Mouse (Mus musculus) left cerebral cortex, adult 18-20 months (tissue): ENCODE results near the gene Tmeff1. TPM values are rescaled to one million over a fixed set of nuclear protein-coding genes. Genes with fewer than 3 reads are reported as not detected.

Source experiments
- DNase-seq, 2 experiments: peaks; one replicate each; pipeline ENCODE4 v3.0.0; 2021 to 2022; ENCODE audit warnings: low spot score in 2 of 2, mixed read lengths in 1 of 2
- long read RNA-seq, 2 experiments: library from polyadenylated mRNA; stranded (forward); transcript quantifications; one replicate each; pipeline ENCODE4 v2.0.0; 2021
- total RNA-seq, 2 experiments: library from RNA; stranded (reverse); gene quantifications; 2 replicates each; pipeline ENCODE4 v1.2.3; 2021

The Tmeff1 gene
- total RNA-seq: 100 to 1,000 TPM; 117 TPM
- long read RNA-seq, experiment 1, transcript Tmeff1-203 (10 exons, 1,426 nt): major isoform, 48 of 111 reads
- long read RNA-seq, experiment 1, transcript Tmeff1-201 (10 exons, 2,461 nt): minor isoform, 24 of 111 reads
- long read RNA-seq, experiment 1, partial matches to known transcripts: 5 of 111 reads
- long read RNA-seq, experiment 1, other reads (novel, unspliced or antisense): 34 of 111 reads
- long read RNA-seq, experiment 2, transcript Tmeff1-203 (10 exons, 1,426 nt): major isoform, 45 of 85 reads
- long read RNA-seq, experiment 2, transcript Tmeff1-201 (10 exons, 2,461 nt): minor isoform, 20 of 85 reads
- long read RNA-seq, experiment 2, partial matches to known transcripts: 3 of 85 reads
- long read RNA-seq, experiment 2, other reads (novel, unspliced or antisense): 17 of 85 reads

- DNase-seq: no peak
Observed at GRCm38 (mm10) chr4:48584421-48585240, at the start of gene Tmeff1. TSS of gene Tmeff1 (plus strand) at chr4:48585174.

DNA sequence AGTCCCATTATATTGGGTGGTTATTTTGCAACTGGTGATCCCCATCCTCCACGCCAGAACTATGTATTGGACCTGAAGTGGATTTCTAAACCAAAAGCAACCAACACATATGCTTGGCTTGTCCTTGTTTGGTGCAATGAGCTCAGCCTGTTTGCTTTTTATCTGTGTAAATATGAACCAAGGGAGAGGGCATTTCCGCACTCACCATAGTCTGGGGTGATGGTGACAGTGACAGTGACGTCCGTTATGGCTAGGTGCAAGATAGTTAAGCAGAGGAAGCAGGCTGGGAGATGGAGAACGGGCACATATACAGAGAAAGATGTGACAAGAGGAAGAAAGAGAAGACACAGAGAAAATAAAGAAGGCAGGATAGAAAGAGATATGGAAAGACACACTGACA, 48.7 kb upstream of the Tmeff1 start:
- no peak for DNase-seq

DNA sequence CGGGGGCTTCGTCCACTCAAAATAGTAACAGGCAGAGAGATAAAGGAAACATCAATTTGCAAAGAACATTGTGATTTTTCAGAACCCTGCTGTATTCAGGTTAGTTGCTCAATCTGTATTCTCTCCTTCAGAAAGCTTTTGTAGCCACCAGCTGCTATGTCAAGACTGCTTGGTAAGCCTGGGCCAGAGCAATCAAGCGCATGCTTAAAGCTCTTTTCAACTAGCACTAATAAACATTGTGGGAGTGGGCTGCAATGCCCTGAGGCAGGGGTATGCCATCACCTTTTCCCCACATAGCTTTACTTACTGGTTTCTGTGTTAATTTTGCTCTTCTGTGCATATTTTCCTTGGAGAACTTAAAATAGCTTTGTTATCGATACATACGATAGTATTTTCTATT, 48.0 kb upstream of the Tmeff1 start:
- DNase-seq: no peak

- DNase-seq: no peak
Observed at GRCm38 (mm10) chr4:48538581-48538980, 46.4 kb upstream of the Tmeff1 start.

DNA sequence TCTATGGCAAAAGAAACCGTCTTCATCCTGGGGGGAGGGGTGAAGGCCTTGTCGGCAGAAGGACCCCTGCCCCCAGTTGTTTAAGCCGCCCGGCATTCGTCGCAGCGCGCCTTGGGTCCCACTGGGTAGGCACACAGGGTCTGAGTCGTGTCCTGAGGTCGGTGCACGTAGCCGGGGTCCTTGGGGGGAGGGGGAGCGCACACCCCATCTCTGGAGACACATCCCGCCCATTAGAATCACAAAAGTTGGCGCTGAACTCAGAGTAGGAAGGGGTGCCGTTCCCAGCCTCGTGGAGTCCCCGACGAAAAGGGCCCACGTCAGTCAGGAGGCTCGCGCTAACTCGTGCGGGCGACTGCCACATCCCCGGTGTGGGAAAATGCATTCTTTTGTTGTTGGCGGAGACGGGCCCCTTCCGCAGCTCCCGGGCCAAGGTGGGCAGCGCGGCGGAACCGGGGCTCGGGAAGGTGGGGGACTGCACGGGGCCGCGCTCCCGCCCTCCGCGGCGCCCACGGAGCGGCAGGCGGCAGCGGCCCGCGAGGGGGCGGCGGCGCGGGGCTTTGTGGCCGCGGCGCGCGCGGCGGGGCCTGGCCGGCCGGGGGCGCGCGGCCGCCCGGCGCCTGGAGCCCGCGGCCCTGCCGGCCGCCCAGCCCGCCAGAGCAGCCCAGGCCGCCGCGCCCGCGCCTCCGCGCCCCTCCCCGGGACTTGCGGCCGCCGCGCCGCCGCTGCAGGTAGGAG, 45.0 kb upstream of the Tmeff1 start, which contains the start of gene Msantd3:
TSS of gene Msantd3 (plus strand) at position 95 of the 735 bp plus-strand sequence.
- peak; percentile 44 to 46 for DNase-seq

GRCm38 (mm10) chr4:48540576-48541111, 44.3 kb upstream of the Tmeff1 start:
- DNase-seq: peak in 1 of 2 experiments; percentile 22

GRCm38 (mm10) chr4:48541526-48542250, 43.3 kb upstream of the Tmeff1 start:
- no peak for DNase-seq

DNA sequence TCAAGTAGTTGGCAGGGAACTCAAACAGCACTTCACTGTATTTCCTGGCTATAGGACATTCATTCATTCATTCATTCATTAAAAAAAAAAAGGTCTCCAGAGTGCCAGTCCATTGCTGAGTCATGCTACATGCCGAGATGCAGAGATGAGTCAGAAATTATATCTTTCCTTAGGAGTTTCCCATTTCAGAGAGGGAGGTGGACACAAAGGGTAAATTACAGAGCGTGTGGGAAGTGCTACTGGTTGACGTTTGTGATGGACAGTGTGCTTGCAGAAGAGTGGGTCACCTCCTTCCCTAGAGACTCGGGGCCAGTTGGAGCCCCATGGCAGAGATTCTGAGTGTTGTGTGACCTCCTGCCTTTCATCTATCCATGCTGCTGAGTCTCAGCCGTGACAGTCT, 42.6 kb upstream of the Tmeff1 start:
- no peak for DNase-seq

DNA sequence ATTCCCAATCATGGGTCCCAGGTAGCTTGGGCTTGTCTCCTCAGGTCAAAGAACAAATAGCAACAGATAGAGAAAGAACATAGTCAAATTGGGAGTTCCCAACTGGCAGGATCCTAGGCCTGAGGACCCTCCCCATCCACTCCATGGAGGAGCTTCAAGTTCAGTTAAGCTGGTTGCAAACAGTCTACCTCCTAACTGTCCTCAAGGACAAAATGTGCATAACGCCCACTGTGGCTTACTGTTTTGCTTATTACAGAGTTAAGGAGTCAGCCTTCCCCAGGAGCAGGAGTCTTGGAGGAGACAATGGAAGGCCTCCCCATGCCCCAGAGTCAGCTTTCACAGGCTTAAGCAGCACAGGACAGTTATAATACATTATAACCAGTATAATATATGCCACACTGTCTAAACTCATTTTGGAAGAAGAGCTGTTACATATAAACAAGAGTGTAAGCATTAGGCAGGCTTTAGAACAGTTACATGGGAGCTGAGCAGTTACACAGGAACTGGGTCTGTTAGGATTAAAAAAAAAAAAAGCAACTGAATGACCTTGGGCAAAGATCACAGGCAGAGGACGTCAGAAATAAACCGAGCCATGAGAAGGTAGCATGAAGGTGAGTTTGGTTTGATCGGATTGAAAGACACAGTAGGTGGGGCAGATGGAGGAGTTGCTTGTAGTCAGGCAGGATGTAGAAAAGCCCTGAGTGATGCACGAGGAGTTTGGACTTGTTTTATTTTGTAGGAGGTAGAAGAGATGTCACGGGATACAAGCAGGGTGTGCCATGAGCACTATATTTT, 41.7 kb upstream of the Tmeff1 start:
- no peak for DNase-seq

GRCm38 (mm10) chr4:48544141-48544540, 40.8 kb upstream of the Tmeff1 start:
- DNase-seq: no peak

DNA sequence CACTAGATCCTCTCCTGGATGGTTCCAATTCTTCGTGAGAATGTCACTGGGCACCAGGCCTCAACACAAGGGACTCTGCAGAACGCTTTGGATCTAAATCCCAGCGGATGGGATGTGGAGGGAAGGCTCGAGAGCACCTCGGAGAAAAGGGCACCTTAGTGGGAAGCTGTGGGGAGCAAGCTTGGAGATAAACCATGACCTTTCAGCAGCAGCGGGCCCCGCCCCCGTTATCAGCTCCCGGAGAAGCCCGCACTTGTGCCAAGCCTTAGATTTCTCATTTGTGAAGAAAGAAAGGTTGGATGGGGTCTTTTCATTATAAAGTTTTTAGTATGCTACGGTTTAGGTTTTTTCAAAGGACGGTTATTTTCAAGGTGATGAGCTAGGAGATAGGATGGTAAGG, 39.0 kb upstream of the Tmeff1 start:
- no peak for DNase-seq

DNA sequence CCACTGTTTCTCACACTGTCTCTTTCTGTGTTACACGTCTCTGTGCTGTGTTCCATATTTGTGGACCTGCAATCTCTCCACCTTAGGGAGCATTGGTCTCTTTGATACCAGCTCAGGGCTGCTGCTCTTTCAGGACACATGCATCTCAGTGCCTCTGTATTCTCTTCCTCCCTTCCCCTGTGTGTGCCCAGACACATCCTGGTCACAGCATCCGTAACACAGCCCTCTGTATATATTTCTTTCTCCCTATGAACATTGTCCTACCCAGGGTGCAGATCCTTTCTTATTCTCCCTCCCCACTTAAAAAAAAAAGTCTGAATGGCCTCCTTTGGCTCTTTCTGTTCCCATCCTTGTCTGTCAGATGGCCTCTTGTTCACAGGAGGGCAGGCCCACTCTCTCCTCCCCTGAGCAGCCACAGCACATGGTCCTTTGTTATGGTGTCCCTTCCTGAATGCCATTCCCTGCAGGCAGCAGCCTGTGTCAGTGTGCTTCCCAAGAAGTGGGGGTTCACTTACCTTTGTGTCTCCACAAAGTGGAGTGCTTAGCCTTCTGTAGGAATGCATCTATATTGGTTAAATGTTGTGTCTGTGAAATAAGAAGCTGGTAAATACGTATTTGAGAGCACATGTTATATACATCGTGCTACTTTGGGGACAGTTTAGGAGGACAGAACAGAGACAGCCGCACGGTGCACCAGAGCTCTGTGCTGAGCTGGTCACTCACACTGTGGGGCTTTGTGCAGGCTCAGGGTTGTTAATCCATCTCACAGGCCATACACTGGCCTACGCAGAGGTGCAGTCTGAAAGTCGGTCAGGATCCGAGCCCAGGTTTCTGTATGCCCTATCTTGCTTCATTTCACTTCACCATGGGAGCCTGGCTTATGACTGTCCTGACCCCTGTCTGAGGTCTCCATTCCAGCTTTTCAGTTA, 38.1 kb upstream of the Tmeff1 start:
- no peak for DNase-seq

GRCm38 (mm10) chr4:48548393-48549045, 36.5 kb upstream of the Tmeff1 start:
- no peak for DNase-seq

DNA sequence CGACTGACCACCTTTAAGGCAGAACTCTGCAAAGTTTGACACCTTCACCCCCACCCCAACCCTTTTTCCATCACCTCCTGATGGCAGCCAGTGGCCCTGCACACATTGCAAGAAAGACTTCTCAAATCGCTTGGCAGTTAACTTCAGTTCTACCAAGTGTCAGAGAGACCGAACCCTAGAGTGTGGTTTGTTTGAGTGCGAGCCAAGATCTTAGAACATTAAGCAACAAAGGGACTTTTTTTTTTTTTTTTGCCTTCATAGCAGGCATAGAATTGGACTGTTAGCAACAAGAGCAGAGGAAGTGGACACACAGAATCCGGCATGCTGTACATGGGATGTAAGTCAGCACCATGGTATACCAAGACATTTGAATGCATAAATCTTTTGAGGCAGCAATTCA, 35.3 kb upstream of the Tmeff1 start:
- no peak for DNase-seq

GRCm38 (mm10) chr4:48552486-48553064, 32.4 kb upstream of the Tmeff1 start:
- DNase-seq: no peak

- no peak for DNase-seq
Observed at GRCm38 (mm10) chr4:48554132-48554531, 30.8 kb upstream of the Tmeff1 start.

- DNase-seq: peak; percentile 49 to 59
Observed at GRCm38 (mm10) chr4:48555729-48556128, 29.2 kb upstream of the Tmeff1 start.

- no peak for DNase-seq
Observed at GRCm38 (mm10) chr4:48559652-48560051, 25.3 kb upstream of the Tmeff1 start.
